Mouse (Mus musculus): ENCODE data around the gene Msln. TPM values are rescaled to one million over a fixed set of nuclear protein-coding genes. Genes with fewer than 3 reads are reported as not detected.
A peak's percentile ranks its signal among the peaks of the same experiment; 100 is the strongest.

The Msln gene
- polyA plus RNA-seq, 1 experiment, result 9.6 TPM

GRCm38 (mm10) chr17:25794998-25795397 lies 40.8 kb upstream of the Msln start:
- Histone ChIP-seq H3K4me1 (ENCODE audit: control insufficient read depth, insufficient read depth, low read length) (peaks cover 4% of the 10 kb centered on the region), H3K36me3 (ENCODE audit: control insufficient read depth, insufficient read depth, low read length, poor library complexity, severe bottlenecking) (no peaks in the 10 kb centered on the region), H3K27ac (ENCODE audit: insufficient read depth, low read length) (no peak overlapping the region), H3K9ac (ENCODE audit: low read depth, poor library complexity, severe bottlenecking) (no peak overlapping the region), H3K27me3 (ENCODE audit: control insufficient read depth, insufficient read depth, low read length, poor library complexity, severe bottlenecking) (no peaks in the 10 kb centered on the region), H3K9me3 (replicated peaks; ENCODE audit: control insufficient read depth, insufficient read depth, low read length, poor library complexity, severe bottlenecking) (no peaks in the 10 kb centered on the region), H3K4me3 (ENCODE audit: low read depth, low read length) (no peak overlapping the region)
- TF ChIP-seq EP300 (IDR thresholded peaks at IDR 0.05; ENCODE audit: insufficient read depth, low read depth, low read length) (no peak), CTCF (IDR thresholded peaks at IDR 0.05; ENCODE audit: low read depth, low read length) (no peak), POLR2A (IDR thresholded peaks at IDR 0.05; ENCODE audit: insufficient read depth, low read length) (no peak)

GRCm38 (mm10) chr17:25794197-25794596 lies 40.0 kb upstream of the Msln start:
- H3K9me3 ChIP-seq (replicated peaks; ENCODE audit: control insufficient read depth, insufficient read depth, low read length, poor library complexity, severe bottlenecking), result no peaks in the 10 kb centered on the region
- H3K27me3 ChIP-seq (ENCODE audit: control insufficient read depth, insufficient read depth, low read length, poor library complexity, severe bottlenecking), result no peaks in the 10 kb centered on the region
- peaks cover 4% of the 10 kb centered on the region for H3K4me1 ChIP-seq (ENCODE audit: control insufficient read depth, insufficient read depth, low read length)
- H3K4me3 ChIP-seq (ENCODE audit: low read depth, low read length), result no peak overlapping the region
- H3K27ac ChIP-seq (ENCODE audit: insufficient read depth, low read length), result no peak overlapping the region
- H3K9ac ChIP-seq (ENCODE audit: low read depth, poor library complexity, severe bottlenecking), result no peak overlapping the region
- no peaks in the 10 kb centered on the region for H3K36me3 ChIP-seq (ENCODE audit: control insufficient read depth, insufficient read depth, low read length, poor library complexity, severe bottlenecking)
- TF ChIP-seq POLR2A (IDR thresholded peaks at IDR 0.05; ENCODE audit: insufficient read depth, low read length) (no peak), EP300 (IDR thresholded peaks at IDR 0.05; ENCODE audit: insufficient read depth, low read depth, low read length) (no peak), CTCF (IDR thresholded peaks at IDR 0.05; ENCODE audit: low read depth, low read length) (no peak)

DNA sequence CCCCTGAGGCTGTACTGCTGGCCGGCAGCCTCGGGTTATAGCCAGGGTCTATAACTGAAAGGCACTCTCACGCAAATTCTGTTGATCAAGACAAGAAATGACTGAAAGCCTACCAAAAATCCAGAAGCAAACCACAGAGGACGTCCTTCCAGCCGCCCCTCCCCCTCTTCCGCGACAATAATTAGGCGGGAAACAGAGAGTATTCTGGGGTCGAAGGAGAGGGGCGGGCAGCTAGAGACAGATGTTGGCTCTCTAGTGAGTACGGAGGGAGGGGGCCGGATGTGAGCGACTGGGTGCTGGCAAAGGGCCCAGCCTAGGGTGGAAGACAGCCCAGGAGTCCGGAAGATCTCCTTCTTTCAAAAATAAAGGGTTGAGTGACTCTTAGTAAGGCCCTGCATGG lies 38.4 kb upstream of the Msln start, which contains the start of gene Fam173a:
Gene Fam173a (minus strand): TSS at position 287 of the 400 bp plus-strand sequence.
- Histone ChIP-seq H3K9ac (ENCODE audit: low read depth, poor library complexity, severe bottlenecking) (peak within 1 kb of the TSS; percentile 57), H3K27me3 (ENCODE audit: control insufficient read depth, insufficient read depth, low read length, poor library complexity, severe bottlenecking) (no peaks in the 10 kb centered on the region), H3K27ac (ENCODE audit: insufficient read depth, low read length) (peak within 1 kb of the TSS; percentile 8; the same call in 1 of the 2 replicates), H3K4me1 (ENCODE audit: control insufficient read depth, insufficient read depth, low read length) (peaks cover 4% of the 10 kb centered on the region), H3K9me3 (replicated peaks; ENCODE audit: control insufficient read depth, insufficient read depth, low read length, poor library complexity, severe bottlenecking) (no peaks in the 10 kb centered on the region), H3K36me3 (ENCODE audit: control insufficient read depth, insufficient read depth, low read length, poor library complexity, severe bottlenecking) (no peaks in the 10 kb centered on the region), H3K4me3 (ENCODE audit: low read depth, low read length) (peak within 1 kb of the TSS; percentile 93)
- no peak for TF ChIP-seq CTCF (IDR thresholded peaks at IDR 0.05; ENCODE audit: low read depth, low read length)
- no peak for TF ChIP-seq POLR2A (IDR thresholded peaks at IDR 0.05; ENCODE audit: insufficient read depth, low read length)
- no peak for TF ChIP-seq EP300 (IDR thresholded peaks at IDR 0.05; ENCODE audit: insufficient read depth, low read depth, low read length)

DNA sequence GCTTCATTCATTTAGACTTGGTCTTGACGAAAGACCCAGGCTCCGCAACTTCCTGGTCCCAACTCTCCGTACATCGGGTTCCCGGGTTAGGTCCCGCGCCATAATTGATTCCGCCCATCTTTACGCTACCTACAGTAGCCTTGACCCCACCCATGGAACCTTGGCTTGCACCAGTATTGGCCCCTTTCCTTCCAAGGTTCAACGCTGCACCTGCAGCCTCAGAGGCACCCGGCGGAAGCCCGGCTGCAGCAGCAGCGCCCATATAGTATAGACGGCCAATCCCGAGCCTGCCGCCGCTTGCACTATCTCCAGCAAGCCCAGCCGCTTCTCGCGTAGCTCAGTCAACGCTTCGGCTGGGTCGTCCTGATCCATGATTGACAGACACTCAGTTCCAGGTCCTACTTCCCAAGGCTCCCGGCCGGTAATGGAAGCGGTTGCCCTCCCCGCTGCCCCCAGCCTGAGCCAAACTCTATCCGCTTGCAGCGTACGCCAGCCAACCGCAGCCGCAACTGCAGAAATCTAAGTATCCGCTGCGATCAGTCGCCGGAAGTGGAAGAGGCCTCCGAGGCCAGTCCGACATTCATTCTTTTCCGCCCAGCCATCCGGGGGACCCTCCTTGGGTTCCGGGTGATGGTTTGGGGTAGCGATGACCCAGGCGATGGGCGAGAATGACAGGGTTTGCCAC lies 37.8 kb upstream of the Msln start:
- peak overlapping the region; percentile 93 for H3K4me3 ChIP-seq (ENCODE audit: low read depth, low read length)
- no peaks in the 10 kb centered on the region for H3K27me3 ChIP-seq (ENCODE audit: control insufficient read depth, insufficient read depth, low read length, poor library complexity, severe bottlenecking)
- peak overlapping the region; percentile 8; the same call in 1 of the 2 replicates for H3K27ac ChIP-seq (ENCODE audit: insufficient read depth, low read length)
- H3K36me3 ChIP-seq (ENCODE audit: control insufficient read depth, insufficient read depth, low read length, poor library complexity, severe bottlenecking), result no peaks in the 10 kb centered on the region
- peaks cover 4% of the 10 kb centered on the region for H3K4me1 ChIP-seq (ENCODE audit: control insufficient read depth, insufficient read depth, low read length)
- H3K9ac ChIP-seq (ENCODE audit: low read depth, poor library complexity, severe bottlenecking), result peak overlapping the region; percentile 57
- no peak for TF ChIP-seq CTCF (IDR thresholded peaks at IDR 0.05; ENCODE audit: low read depth, low read length)
- TF ChIP-seq POLR2A (IDR thresholded peaks at IDR 0.05; ENCODE audit: insufficient read depth, low read length), result no peak
- no peak for TF ChIP-seq EP300 (IDR thresholded peaks at IDR 0.05; ENCODE audit: insufficient read depth, low read depth, low read length)
- H3K9me3 ChIP-seq (replicated peaks; ENCODE audit: control insufficient read depth, insufficient read depth, low read length, poor library complexity, severe bottlenecking), result no peaks in the 10 kb centered on the region

DNA sequence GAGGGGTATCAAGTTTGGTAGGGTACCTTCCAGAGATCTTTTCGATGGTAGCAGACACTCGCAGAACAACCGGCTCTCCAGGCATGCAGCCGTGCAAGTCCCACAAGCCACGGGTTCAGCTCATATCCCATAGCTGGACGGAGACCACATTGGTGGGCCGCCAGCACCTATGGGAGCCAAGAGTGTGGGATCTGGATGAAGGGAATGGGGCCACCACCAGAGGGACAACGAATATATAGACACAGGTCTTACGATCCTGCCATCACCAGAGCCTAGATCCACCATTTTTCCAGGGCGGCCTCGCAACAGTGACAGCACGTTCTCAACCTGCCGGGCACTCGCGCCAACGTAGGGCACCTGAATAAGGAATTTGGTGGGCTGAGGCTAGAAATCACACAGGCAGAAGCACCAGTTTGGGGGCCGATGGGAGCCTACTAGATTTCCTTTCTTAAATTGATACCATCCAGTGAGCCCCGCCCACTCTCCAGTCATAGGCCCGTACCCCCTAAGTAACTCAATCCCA lies 37.2 kb upstream of the Msln start:
- peak overlapping the region; percentile 93 for H3K4me3 ChIP-seq (ENCODE audit: low read depth, low read length)
- no peak for TF ChIP-seq CTCF (IDR thresholded peaks at IDR 0.05; ENCODE audit: low read depth, low read length)
- no peak for TF ChIP-seq EP300 (IDR thresholded peaks at IDR 0.05; ENCODE audit: insufficient read depth, low read depth, low read length)
- no peak for TF ChIP-seq POLR2A (IDR thresholded peaks at IDR 0.05; ENCODE audit: insufficient read depth, low read length)
- H3K27ac ChIP-seq (ENCODE audit: insufficient read depth, low read length), result 0 out of 2 replicates have a peak overlapping the region, but pooled peaks have one; percentile 8
- no peaks in the 10 kb centered on the region for H3K9me3 ChIP-seq (replicated peaks; ENCODE audit: control insufficient read depth, insufficient read depth, low read length, poor library complexity, severe bottlenecking)
- H3K27me3 ChIP-seq (ENCODE audit: control insufficient read depth, insufficient read depth, low read length, poor library complexity, severe bottlenecking), result no peaks in the 10 kb centered on the region
- peaks cover 4% of the 10 kb centered on the region for H3K4me1 ChIP-seq (ENCODE audit: control insufficient read depth, insufficient read depth, low read length)
- peak overlapping the region; percentile 57 for H3K9ac ChIP-seq (ENCODE audit: low read depth, poor library complexity, severe bottlenecking)
- H3K36me3 ChIP-seq (ENCODE audit: control insufficient read depth, insufficient read depth, low read length, poor library complexity, severe bottlenecking), result no peaks in the 10 kb centered on the region
